Mouse (Mus musculus) liver, adult 2 months (tissue): ENCODE measurements at regions not wholly inside any gene's neighbourhood (a gene's known extent, or its start where the extent isn't known, plus 50 kb on each side); places are given as distances from the start of the nearest gene placed in this dataset.

Experiments
- DNase-seq: peaks from one replicate; pipeline ENCODE4 v3.0.0-alpha.2; 2011; ENCODE audit warnings: low read depth, low spot score; ENCODE audit errors: extremely low read depth
- H3K27ac ChIP-seq: fragments of 200-500 bp; replicated peaks from 2 replicates; pipeline ENCODE4 v1.5.1; 2012; ENCODE audit warnings: low read depth, mild to moderate bottlenecking, control low read depth, inconsistent platforms, low read length; ENCODE audit not compliant: insufficient read depth
- H3K27me3 ChIP-seq: fragments of 200-500 bp; 2 replicates; pipeline ENCODE4 v1.6.1; 2012; ENCODE audit warnings: mild to moderate bottlenecking, moderate library complexity, low read length, inconsistent platforms; ENCODE audit not compliant: control insufficient read depth, insufficient read depth
- H3K36me3 ChIP-seq: fragments of 200-500 bp; 2 replicates; pipeline ENCODE4 v1.6.1; 2012; ENCODE audit warnings: low read length, inconsistent platforms; ENCODE audit not compliant: control insufficient read depth, insufficient read depth
- H3K4me1 ChIP-seq: fragments of 200-500 bp; 2 replicates; pipeline ENCODE4 v1.6.1; 2011; ENCODE audit warnings: low read length; ENCODE audit not compliant: control insufficient read depth, insufficient read depth
- H3K4me3 ChIP-seq: fragments of 200-500 bp; 2 replicates; pipeline ENCODE4 v1.5.1; 2011; ENCODE audit warnings: low read depth, mild to moderate bottlenecking, control low read depth, low read length, moderate library complexity; ENCODE audit not compliant: insufficient read depth
- H3K79me2 ChIP-seq: fragments of 200-500 bp; 2 replicates; pipeline ENCODE4 v1.6.1; 2012; ENCODE audit warnings: inconsistent platforms, mild to moderate bottlenecking, low read length, moderate library complexity; ENCODE audit not compliant: control insufficient read depth, insufficient read depth
- H3K9ac ChIP-seq: fragments of 200-500 bp; 2 replicates; pipeline ENCODE4 v1.6.1; 2012; ENCODE audit warnings: low read depth, mild to moderate bottlenecking, control low read depth, inconsistent platforms, low read length
- CTCF ChIP-seq: fragments of 200-500 bp; IDR thresholded peaks from 2 replicates; pipeline ENCODE4 v1.5.1; 2011; ENCODE audit warnings: low read depth, low read length, control low read depth
- POLR2A ChIP-seq: fragments of 200-500 bp; IDR thresholded peaks from 2 replicates; pipeline ENCODE4 v1.6.1; 2011; ENCODE audit warnings: low read length, control low read depth; ENCODE audit not compliant: insufficient read depth; ENCODE audit errors: extremely low read depth
- WGBS: fragments of 180-500 bp; shearing (Covaris S2); methylation state at CpG from one replicate; pipeline ENCODE4 v1.1.7; 2018; 5-methylcytosine and 5-hydroxymethylcytosine counted together

GRCm38 (mm10) chr13:53730259-53730902 is 257.5 kb upstream of the Msx2 start:
- WGBS: 29% methylated on average over 10 of the region's 10 CpGs
- no peak for DNase-seq
- no peaks in the 10 kb centered on the region for H3K36me3 ChIP-seq
- H3K4me1 ChIP-seq: no peaks in the 10 kb centered on the region
- no peaks in the 10 kb centered on the region for H3K27me3 ChIP-seq
- no peak overlapping the region for H3K4me3 ChIP-seq
- H3K79me2 ChIP-seq: no peaks in the 10 kb centered on the region
- TF ChIP-seq POLR2A: no peak
- TF ChIP-seq CTCF: no peak
- no peak overlapping the region for H3K27ac ChIP-seq
- no peak overlapping the region for H3K9ac ChIP-seq

DNA sequence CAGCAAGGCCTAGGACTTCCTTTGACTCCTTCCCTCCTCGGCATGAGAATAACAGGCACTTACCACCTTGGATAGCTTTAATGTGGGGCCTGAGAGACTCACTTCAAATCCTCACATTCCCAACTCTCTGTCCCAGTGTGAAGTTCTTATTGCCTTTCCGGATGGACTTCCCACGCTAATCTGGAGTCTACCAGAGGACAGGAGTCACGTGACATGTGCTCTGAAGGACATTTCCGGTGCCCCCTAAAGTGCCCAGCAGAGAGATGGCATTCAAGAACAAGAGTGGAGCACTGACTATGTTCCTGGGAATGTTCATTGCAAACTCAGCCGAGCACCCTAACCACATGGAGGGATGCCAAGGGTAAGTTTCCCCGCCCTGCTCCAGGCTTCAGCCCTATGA is 257.0 kb upstream of the Msx2 start:
- Histone ChIP-seq H3K4me3 (no peak overlapping the region), H3K27ac (no peak overlapping the region), H3K9ac (no peak overlapping the region), H3K79me2 (no peaks in the 10 kb centered on the region), H3K27me3 (no peaks in the 10 kb centered on the region), H3K36me3 (no peaks in the 10 kb centered on the region), H3K4me1 (no peaks in the 10 kb centered on the region)
- TF ChIP-seq CTCF (no peak), POLR2A (no peak)
- 91% methylated on average over 7 of the region's 7 CpGs for WGBS
- DNase-seq: no peak

- no peaks in the 10 kb centered on the region for H3K36me3 ChIP-seq
- 75% methylated on average over 4 of the region's 4 CpGs for WGBS
- no peaks in the 10 kb centered on the region for H3K79me2 ChIP-seq
- H3K4me1 ChIP-seq: no peaks in the 10 kb centered on the region
- TF ChIP-seq CTCF (no peak), POLR2A (no peak)
- no peaks in the 10 kb centered on the region for H3K27me3 ChIP-seq
- no peak overlapping the region for H3K27ac ChIP-seq
- no peak for DNase-seq
- H3K9ac ChIP-seq: no peak overlapping the region
- no peak overlapping the region for H3K4me3 ChIP-seq
Observed at GRCm38 (mm10) chr13:53726031-53726430, 253.2 kb upstream of the Msx2 start.

DNA sequence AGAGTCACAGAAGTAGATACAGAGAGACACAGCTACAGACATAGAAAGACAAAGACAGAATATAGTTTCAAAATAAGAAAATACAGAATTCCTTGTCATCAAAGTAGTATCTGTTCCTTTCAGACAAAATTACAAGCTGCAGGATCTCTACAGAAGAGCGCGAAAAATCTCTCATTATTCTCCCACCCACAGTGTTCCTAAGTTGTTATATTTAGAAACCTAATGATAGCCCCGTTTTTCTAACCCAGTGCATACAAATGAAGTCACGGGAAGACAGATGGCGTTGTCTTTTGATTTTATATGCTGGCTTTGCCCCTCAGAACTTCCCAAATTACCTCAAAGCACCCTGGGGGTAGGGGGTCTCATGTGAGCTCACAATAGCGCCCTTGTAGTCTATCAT is 250.0 kb upstream of the Msx2 start:
- Histone ChIP-seq H3K4me1 (no peaks in the 10 kb centered on the region), H3K27ac (no peak overlapping the region), H3K79me2 (no peaks in the 10 kb centered on the region), H3K4me3 (no peak overlapping the region), H3K9ac (no peak overlapping the region), H3K36me3 (no peaks in the 10 kb centered on the region), H3K27me3 (no peaks in the 10 kb centered on the region)
- 80% methylated on average over 6 of the region's 6 CpGs for WGBS
- DNase-seq: no peak
- TF ChIP-seq CTCF (no peak), POLR2A (no peak)

GRCm38 (mm10) chr13:53721038-53721463 is 248.2 kb upstream of the Msx2 start:
- 57% methylated on average over 9 of the region's 9 CpGs for WGBS
- no peaks in the 10 kb centered on the region for H3K79me2 ChIP-seq
- TF ChIP-seq CTCF (no peak), POLR2A (no peak)
- no peak overlapping the region for H3K4me3 ChIP-seq
- H3K4me1 ChIP-seq: no peaks in the 10 kb centered on the region
- DNase-seq: no peak
- no peaks in the 10 kb centered on the region for H3K36me3 ChIP-seq
- no peak overlapping the region for H3K27ac ChIP-seq
- H3K27me3 ChIP-seq: no peaks in the 10 kb centered on the region
- no peak overlapping the region for H3K9ac ChIP-seq

- H3K4me1 ChIP-seq: no peaks in the 10 kb centered on the region
- H3K79me2 ChIP-seq: no peaks in the 10 kb centered on the region
- 89% methylated on average over 4 of the region's 4 CpGs for WGBS
- DNase-seq: no peak
- TF ChIP-seq CTCF (no peak), POLR2A (no peak)
- no peak overlapping the region for H3K27ac ChIP-seq
- no peaks in the 10 kb centered on the region for H3K27me3 ChIP-seq
- H3K9ac ChIP-seq: no peak overlapping the region
- no peak overlapping the region for H3K4me3 ChIP-seq
- no peaks in the 10 kb centered on the region for H3K36me3 ChIP-seq
Observed at GRCm38 (mm10) chr13:53717582-53717981, 244.7 kb upstream of the Msx2 start.
